Mouse (Mus musculus) intestine, embryonic 15.5 days (tissue): Measurements from ENCODE around the gene Prg2. TPM values are rescaled to one million over a fixed set of nuclear protein-coding genes. Genes with fewer than 3 reads are reported as not detected.

Experiments used
- ATAC-seq: fragments of 200-750 bp; cut with Nextera tagmentation; 2 replicates; pipeline ENCODE4 v1.8.0; 2017; ENCODE audit warnings: moderate TSS enrichment, moderate library complexity
- H3K27ac ChIP-seq: fragments of 300-500 bp; sonication (generic); 2 replicates; pipeline ENCODE4 v1.5.1; 2015; ENCODE audit warnings: mild to moderate bottlenecking, inconsistent platforms
- H3K27me3 ChIP-seq: fragments of 300-500 bp; sonication (generic); replicated peaks from 2 replicates; pipeline ENCODE4 v1.6.1; 2015; ENCODE audit warnings: inconsistent platforms
- H3K36me3 ChIP-seq: fragments of 300-500 bp; sonication (generic); 2 replicates; pipeline ENCODE4 v1.6.1; 2015; ENCODE audit warnings: inconsistent platforms
- H3K4me1 ChIP-seq: fragments of 300-500 bp; sonication (generic); replicated peaks from 2 replicates; pipeline ENCODE4 v1.6.1; 2015; ENCODE audit warnings: inconsistent platforms
- H3K4me2 ChIP-seq: fragments of 300-500 bp; sonication (generic); replicated peaks from 2 replicates; pipeline ENCODE4 v1.6.1; 2015; ENCODE audit warnings: mild to moderate bottlenecking, inconsistent platforms
- H3K4me3 ChIP-seq: fragments of 300-500 bp; sonication (generic); replicated peaks from 2 replicates; pipeline ENCODE4 v1.5.1; 2015; ENCODE audit warnings: inconsistent platforms
- H3K9ac ChIP-seq: fragments of 300-500 bp; sonication (generic); 2 replicates; pipeline ENCODE4 v1.6.1; 2015; ENCODE audit warnings: inconsistent platforms
- H3K9me3 ChIP-seq: fragments of 300-500 bp; sonication (generic); 2 replicates; pipeline ENCODE4 v1.6.1; 2016; ENCODE audit warnings: inconsistent platforms
- WGBS: fragments of 180-500 bp; shearing (Covaris S2); methylation state at CpG from one replicate; pipeline ENCODE4 v1.1.7; 2015; 5-methylcytosine and 5-hydroxymethylcytosine counted together
- polyA plus RNA-seq: library from polyadenylated mRNA; unstranded; fragments of >200 nt; fragmentation: Nextera tagmentation; extraction: Ambion mirVana; gene quantifications from 2 replicates; pipeline ENCODE4 v1.2.1, GENCODE M21; 2015

Gene Prg2
- 0.48 and 0.75 TPM in 2 replicates for polyA plus RNA-seq

GRCm38 (mm10) chr2:84980188-84980587, at the start of gene Prg2:
Gene Prg2, plus strand, starts transcription at chr2:84980461.
- Histone ChIP-seq H3K27ac (no peak within 1 kb of the TSS), H3K9ac (no peak within 1 kb of the TSS), H3K4me3 (no peak within 1 kb of the TSS), H3K4me2 (no peak within 1 kb of the TSS), H3K9me3 (no peaks in the 10 kb centered on the region), H3K27me3 (no peaks in the 10 kb centered on the region), H3K36me3 (no peaks in the 10 kb centered on the region), H3K4me1 (no peaks in the 10 kb centered on the region)
- ATAC-seq = no peak
- WGBS = 50% methylated on average over 1 of the region's 1 CpGs

DNA sequence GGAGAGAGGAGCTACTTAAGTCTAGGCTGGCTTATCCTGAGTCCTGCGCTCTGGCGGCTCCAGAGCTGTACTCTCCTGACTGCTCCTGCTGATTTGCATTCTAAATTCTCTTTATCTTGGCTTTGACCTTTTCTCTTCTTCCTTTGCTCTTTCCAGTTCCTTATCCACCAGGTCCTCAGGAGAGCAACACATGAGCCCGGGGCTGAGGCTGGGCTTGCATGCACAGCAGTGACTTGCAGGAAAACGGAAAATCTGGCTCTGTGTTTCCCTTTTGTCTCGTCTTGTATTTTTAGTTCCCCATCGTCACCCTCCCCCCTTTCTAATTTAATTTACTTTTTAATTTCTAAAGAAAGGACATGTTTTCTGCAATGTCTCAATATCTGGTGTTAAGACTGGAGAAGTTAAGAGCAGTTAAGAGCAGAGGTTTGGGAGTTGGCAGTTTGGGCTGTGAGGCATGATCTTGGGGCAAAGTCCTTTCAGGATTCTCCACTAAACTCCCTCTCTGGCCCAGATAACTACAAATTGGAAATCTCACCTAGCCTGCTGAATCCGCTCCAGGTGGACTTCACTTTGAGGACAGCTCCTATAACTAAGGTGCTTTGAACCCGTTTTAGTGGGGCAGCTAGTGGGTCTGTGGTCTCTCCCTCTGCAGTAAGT, 46.1 kb upstream of the Prg2 start:
- H3K36me3 ChIP-seq = no peaks in the 10 kb centered on the region
- no peaks in the 10 kb centered on the region for H3K27me3 ChIP-seq
- no peak for ATAC-seq
- H3K27ac ChIP-seq = no peak overlapping the region
- no peak overlapping the region for H3K4me3 ChIP-seq
- H3K9ac ChIP-seq = no peak overlapping the region
- no peak overlapping the region for H3K4me2 ChIP-seq
- peaks cover 17% of the 10 kb centered on the region for H3K4me1 ChIP-seq
- 67% methylated on average over 8 of the region's 8 CpGs for WGBS
- no peaks in the 10 kb centered on the region for H3K9me3 ChIP-seq

GRCm38 (mm10) chr2:84934649-84935007, 45.6 kb upstream of the Prg2 start:
- Histone ChIP-seq H3K27ac (no peak overlapping the region), H3K36me3 (no peaks in the 10 kb centered on the region), H3K4me1 (peaks cover 18% of the 10 kb centered on the region), H3K27me3 (no peaks in the 10 kb centered on the region), H3K9ac (no peak overlapping the region), H3K4me2 (no peak overlapping the region), H3K9me3 (no peaks in the 10 kb centered on the region), H3K4me3 (no peak overlapping the region)
- WGBS = 66% methylated on average over 4 of the region's 4 CpGs
- no peak for ATAC-seq

DNA sequence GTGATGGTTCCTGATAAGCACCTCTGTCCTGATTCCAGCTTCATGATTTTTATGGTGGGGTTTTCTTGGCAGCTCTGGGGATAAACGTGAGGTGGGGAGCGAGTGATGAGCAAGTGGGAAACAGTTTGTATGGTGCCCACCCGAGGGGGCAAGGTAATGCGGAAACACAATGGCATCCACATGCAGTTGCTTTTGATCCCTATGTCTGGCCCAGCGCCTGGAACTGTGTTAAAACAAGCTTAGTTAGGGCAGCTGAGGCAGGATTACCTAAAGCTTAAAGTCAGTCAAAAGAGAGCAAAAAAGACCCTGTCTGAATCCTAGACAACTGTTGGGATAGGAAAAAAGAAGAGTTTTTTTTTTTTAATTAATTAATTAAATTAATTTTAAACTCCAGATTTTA, 45.2 kb upstream of the Prg2 start:
- Histone ChIP-seq H3K4me2 (no peak overlapping the region), H3K9me3 (no peaks in the 10 kb centered on the region), H3K36me3 (no peaks in the 10 kb centered on the region), H3K4me3 (no peak overlapping the region), H3K9ac (no peak overlapping the region), H3K4me1 (peaks cover 19% of the 10 kb centered on the region), H3K27me3 (no peaks in the 10 kb centered on the region), H3K27ac (no peak overlapping the region)
- ATAC-seq = no peak
- 84% methylated on average over 5 of the region's 5 CpGs for WGBS

- Histone ChIP-seq H3K9ac (peak within 1 kb of the TSS; percentile 58), H3K4me2 (peak within 1 kb of the TSS; percentile 67), H3K9me3 (no peaks in the 10 kb centered on the region), H3K27ac (peak within 1 kb of the TSS; percentile 81), H3K4me1 (peaks cover 19% of the 10 kb centered on the region), H3K27me3 (no peaks in the 10 kb centered on the region), H3K36me3 (0 out of 2 replicates have a peak, but pooled peaks cover 2% of the 10 kb centered on the region), H3K4me3 (peak within 1 kb of the TSS; percentile 53)
- 11% methylated on average over 38 of the region's 38 CpGs for WGBS
- peak; percentile 86 for ATAC-seq
Measured at GRCm38 (mm10) chr2:84936474-84937429, 43.5 kb upstream of the Prg2 start, which contains the start of gene Slc43a3. Gene Slc43a3, plus strand, starts transcription at chr2:84936579.

- Histone ChIP-seq H3K4me1 (peaks cover 19% of the 10 kb centered on the region), H3K27me3 (no peaks in the 10 kb centered on the region), H3K4me2 (peak overlapping the region; percentile 67), H3K36me3 (0 out of 2 replicates have a peak, but pooled peaks cover 2% of the 10 kb centered on the region), H3K9me3 (no peaks in the 10 kb centered on the region), H3K27ac (peak overlapping the region; percentile 48), H3K9ac (peak overlapping the region; percentile 36), H3K4me3 (peak overlapping the region; percentile 53)
- no peak for ATAC-seq
- 48% methylated on average over 3 of the region's 3 CpGs for WGBS
Measured at GRCm38 (mm10) chr2:84937491-84938150, 42.6 kb upstream of the Prg2 start.

- Histone ChIP-seq H3K9ac (peak overlapping the region; percentile 36; the same call in 1 of the 2 replicates), H3K4me2 (peak overlapping the region; percentile 67), H3K4me1 (peaks cover 19% of the 10 kb centered on the region), H3K27ac (peak overlapping the region; percentile 57), H3K4me3 (peak overlapping the region; percentile 53), H3K9me3 (no peaks in the 10 kb centered on the region), H3K27me3 (no peaks in the 10 kb centered on the region), H3K36me3 (0 out of 2 replicates have a peak, but pooled peaks cover 2% of the 10 kb centered on the region)
- 48% methylated on average over 5 of the region's 5 CpGs for WGBS
- peak; percentile 83 for ATAC-seq
Measured at GRCm38 (mm10) chr2:84938249-84938946, 41.9 kb upstream of the Prg2 start.

- H3K36me3 ChIP-seq = 0 out of 2 replicates have a peak, but pooled peaks cover 2% of the 10 kb centered on the region
- H3K4me3 ChIP-seq = no peak overlapping the region
- H3K4me2 ChIP-seq = no peak overlapping the region
- no peak overlapping the region for H3K9ac ChIP-seq
- no peak for ATAC-seq
- H3K27me3 ChIP-seq = no peaks in the 10 kb centered on the region
- no peaks in the 10 kb centered on the region for H3K9me3 ChIP-seq
- H3K4me1 ChIP-seq = peaks cover 19% of the 10 kb centered on the region
- WGBS = 88% methylated on average over 3 of the region's 3 CpGs
- no peak overlapping the region for H3K27ac ChIP-seq
Measured at GRCm38 (mm10) chr2:84939306-84939705, 41.0 kb upstream of the Prg2 start.

GRCm38 (mm10) chr2:84939711-84940110, 40.5 kb upstream of the Prg2 start:
- WGBS = 94% methylated on average over 6 of the region's 6 CpGs
- H3K9ac ChIP-seq = no peak overlapping the region
- H3K27me3 ChIP-seq = no peaks in the 10 kb centered on the region
- no peak overlapping the region for H3K4me2 ChIP-seq
- no peak overlapping the region for H3K27ac ChIP-seq
- H3K36me3 ChIP-seq = 0 out of 2 replicates have a peak, but pooled peaks cover 2% of the 10 kb centered on the region
- H3K4me3 ChIP-seq = no peak overlapping the region
- H3K9me3 ChIP-seq = no peaks in the 10 kb centered on the region
- no peak for ATAC-seq
- H3K4me1 ChIP-seq = peaks cover 19% of the 10 kb centered on the region

GRCm38 (mm10) chr2:84941332-84941731, 38.9 kb upstream of the Prg2 start:
- H3K9me3 ChIP-seq = no peaks in the 10 kb centered on the region
- H3K27ac ChIP-seq = no peak overlapping the region
- H3K27me3 ChIP-seq = no peaks in the 10 kb centered on the region
- ATAC-seq = no peak
- no peak overlapping the region for H3K9ac ChIP-seq
- no peak overlapping the region for H3K4me2 ChIP-seq
- no peak overlapping the region for H3K4me3 ChIP-seq
- peaks cover 19% of the 10 kb centered on the region for H3K4me1 ChIP-seq
- 0 out of 2 replicates have a peak, but pooled peaks cover 2% of the 10 kb centered on the region for H3K36me3 ChIP-seq
- 86% methylated on average over 2 of the region's 2 CpGs for WGBS

DNA sequence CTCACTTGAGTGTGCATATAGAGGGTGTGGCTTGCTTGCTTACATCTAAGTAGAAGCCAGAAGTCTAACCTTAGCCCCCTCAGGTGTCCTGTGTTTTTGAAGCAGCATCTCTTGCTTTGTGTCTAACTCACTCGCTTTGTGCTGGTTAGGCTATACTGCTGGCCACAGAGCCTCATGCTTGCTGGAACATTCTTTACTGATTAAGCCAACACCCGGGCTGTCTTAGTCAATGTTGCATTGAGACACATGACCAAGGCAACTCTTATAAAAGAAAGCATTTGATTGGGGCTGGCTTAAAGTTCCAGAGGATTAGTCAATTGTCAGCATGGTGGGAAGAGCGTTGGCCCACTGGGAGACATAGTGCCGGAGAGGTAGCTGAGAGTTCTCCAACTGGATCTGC, 38.5 kb upstream of the Prg2 start:
- WGBS = 92% methylated on average over 4 of the region's 4 CpGs
- H3K4me3 ChIP-seq = no peak overlapping the region
- H3K27ac ChIP-seq = no peak overlapping the region
- no peak overlapping the region for H3K9ac ChIP-seq
- H3K4me1 ChIP-seq = peaks cover 19% of the 10 kb centered on the region
- ATAC-seq = no peak
- H3K27me3 ChIP-seq = no peaks in the 10 kb centered on the region
- H3K9me3 ChIP-seq = no peaks in the 10 kb centered on the region
- H3K4me2 ChIP-seq = no peak overlapping the region
- H3K36me3 ChIP-seq = 0 out of 2 replicates have a peak, but pooled peaks cover 2% of the 10 kb centered on the region
